Mouse (Mus musculus) cortical plate, adult 2 months (tissue): Measurements from ENCODE around the gene Ppp1r16b. TPM values are rescaled to one million over a fixed set of nuclear protein-coding genes. Genes with fewer than 3 reads are reported as not detected.
A peak's percentile ranks its signal among the peaks of the same experiment; 100 is the strongest.

Experiments
- H3K27ac ChIP-seq: fragments of 200-500 bp; 2 replicates; pipeline ENCODE4 v1.5.1; 2012; ENCODE audit warnings: low read length, control low read depth, inconsistent platforms; ENCODE audit not compliant: insufficient read depth
- H3K4me1 ChIP-seq: fragments of 200-500 bp; 2 replicates; pipeline ENCODE4 v1.6.1; 2011; ENCODE audit warnings: low read length; ENCODE audit not compliant: control insufficient read depth, insufficient read depth
- H3K4me3 ChIP-seq: fragments of 200-500 bp; 2 replicates; pipeline ENCODE4 v1.5.1; 2011; ENCODE audit warnings: mild to moderate bottlenecking, low read length, control low read depth; ENCODE audit not compliant: insufficient read depth
- CTCF ChIP-seq: fragments of 200-500 bp; IDR thresholded peaks from 2 replicates; pipeline ENCODE4 v1.5.1; 2011; ENCODE audit warnings: mild to moderate bottlenecking, control low read depth, low read length; ENCODE audit not compliant: insufficient read depth; ENCODE audit errors: extremely low read depth
- POLR2A ChIP-seq: fragments of 200-500 bp; IDR thresholded peaks from 2 replicates; pipeline ENCODE4 v1.6.1; 2011; ENCODE audit warnings: mild to moderate bottlenecking, low read length, control low read depth; ENCODE audit not compliant: insufficient read depth; ENCODE audit errors: extremely low read depth
- polyA plus RNA-seq: library from polyadenylated mRNA; depleted of rRNA; stranded (reverse); fragments of >200 nt; gene quantifications from 2 replicates; pipeline ENCODE4 v1.2.3, GENCODE M21; 2012

Ppp1r16b gene
- polyA plus RNA-seq, 1 experiment, result 55.4 TPM

- no peak for TF ChIP-seq POLR2A
- TF ChIP-seq CTCF, result no peak
- 0 out of 2 replicates have a peak overlapping the region, but pooled peaks have one; percentile 10 for H3K27ac ChIP-seq
- H3K4me3 ChIP-seq, result no peak overlapping the region
These were observed 52.6 kb downstream of the Ppp1r16b start for GRCm38 (mm10) chr2:158717551-158718418.

GRCm38 (mm10) chr2:158718816-158719549, 53.8 kb downstream of the Ppp1r16b start:
- Histone ChIP-seq H3K4me3 (no peak overlapping the region), H3K4me1 (peaks cover 19% of the 10 kb centered on the region)
- no peak for TF ChIP-seq CTCF
- TF ChIP-seq POLR2A, result no peak

More at GRCm38 (mm10) chr2:158717551-158718418, 52.6 kb downstream of the Ppp1r16b start:
- peaks cover 16% of the 10 kb centered on the region for H3K4me1 ChIP-seq

GRCm38 (mm10) chr2:158720715-158721370, 55.6 kb downstream of the Ppp1r16b start:
- no peak overlapping the region for H3K4me3 ChIP-seq
- H3K27ac ChIP-seq, result 0 out of 2 replicates have a peak overlapping the region, but pooled peaks have one; percentile 3
- H3K4me1 ChIP-seq, result peaks cover 11% of the 10 kb centered on the region
- TF ChIP-seq CTCF, result no peak
- no peak for TF ChIP-seq POLR2A

More at GRCm38 (mm10) chr2:158718816-158719549, 53.8 kb downstream of the Ppp1r16b start:
- H3K27ac ChIP-seq, result no peak overlapping the region

GRCm38 (mm10) chr2:158721481-158721880, 56.3 kb downstream of the Ppp1r16b start:
- H3K4me3 ChIP-seq, result no peak overlapping the region
- peaks cover 10% of the 10 kb centered on the region for H3K4me1 ChIP-seq
- H3K27ac ChIP-seq, result no peak overlapping the region

GRCm38 (mm10) chr2:158722135-158722534, 56.9 kb downstream of the Ppp1r16b start:
- peak overlapping the region; percentile 84; the same call in 1 of the 2 replicates for H3K27ac ChIP-seq

More at GRCm38 (mm10) chr2:158721481-158721880, 56.3 kb downstream of the Ppp1r16b start:
- TF ChIP-seq POLR2A (no peak), CTCF (no peak)

GRCm38 (mm10) chr2:158722991-158723551, 57.9 kb downstream of the Ppp1r16b start:
- Histone ChIP-seq H3K4me3 (no peak overlapping the region), H3K27ac (peak overlapping the region; percentile 84), H3K4me1 (peaks cover 14% of the 10 kb centered on the region)
- no peak for TF ChIP-seq POLR2A
- no peak for TF ChIP-seq CTCF

More at GRCm38 (mm10) chr2:158722135-158722534, 56.9 kb downstream of the Ppp1r16b start:
- H3K4me3 ChIP-seq, result no peak overlapping the region
- peaks cover 13% of the 10 kb centered on the region for H3K4me1 ChIP-seq
- TF ChIP-seq POLR2A (no peak), CTCF (no peak)

GRCm38 (mm10) chr2:158723806-158724205, 58.6 kb downstream of the Ppp1r16b start:
- no peak for TF ChIP-seq CTCF
- TF ChIP-seq POLR2A, result no peak
- Histone ChIP-seq H3K4me3 (no peak overlapping the region), H3K4me1 (peaks cover 14% of the 10 kb centered on the region), H3K27ac (peak overlapping the region; percentile 84)

- H3K4me3 ChIP-seq, result no peak overlapping the region
- H3K4me1 ChIP-seq, result peaks cover 21% of the 10 kb centered on the region
- no peak for TF ChIP-seq POLR2A
- TF ChIP-seq CTCF, result no peak
- no peak overlapping the region for H3K27ac ChIP-seq
These were observed 61.1 kb downstream of the Ppp1r16b start for GRCm38 (mm10) chr2:158726252-158726651.
